Mouse (Mus musculus) spleen, adult 2 months (tissue): Measurements from ENCODE around the gene Pfdn4.

Experiments
- CTCF ChIP-seq: fragments of 200-500 bp; IDR thresholded peaks from 2 replicates; pipeline ENCODE4 v1.5.1; 2011; ENCODE audit warnings: mild to moderate bottlenecking, inconsistent platforms; ENCODE audit not compliant: insufficient read depth, insufficient read length, insufficient replicate concordance; ENCODE audit errors: extremely low read depth
- POLR2A ChIP-seq: fragments of 200-500 bp; IDR thresholded peaks from 2 replicates; pipeline ENCODE4 v1.6.1; 2011; ENCODE audit warnings: low read depth, low read length, inconsistent platforms

DNA sequence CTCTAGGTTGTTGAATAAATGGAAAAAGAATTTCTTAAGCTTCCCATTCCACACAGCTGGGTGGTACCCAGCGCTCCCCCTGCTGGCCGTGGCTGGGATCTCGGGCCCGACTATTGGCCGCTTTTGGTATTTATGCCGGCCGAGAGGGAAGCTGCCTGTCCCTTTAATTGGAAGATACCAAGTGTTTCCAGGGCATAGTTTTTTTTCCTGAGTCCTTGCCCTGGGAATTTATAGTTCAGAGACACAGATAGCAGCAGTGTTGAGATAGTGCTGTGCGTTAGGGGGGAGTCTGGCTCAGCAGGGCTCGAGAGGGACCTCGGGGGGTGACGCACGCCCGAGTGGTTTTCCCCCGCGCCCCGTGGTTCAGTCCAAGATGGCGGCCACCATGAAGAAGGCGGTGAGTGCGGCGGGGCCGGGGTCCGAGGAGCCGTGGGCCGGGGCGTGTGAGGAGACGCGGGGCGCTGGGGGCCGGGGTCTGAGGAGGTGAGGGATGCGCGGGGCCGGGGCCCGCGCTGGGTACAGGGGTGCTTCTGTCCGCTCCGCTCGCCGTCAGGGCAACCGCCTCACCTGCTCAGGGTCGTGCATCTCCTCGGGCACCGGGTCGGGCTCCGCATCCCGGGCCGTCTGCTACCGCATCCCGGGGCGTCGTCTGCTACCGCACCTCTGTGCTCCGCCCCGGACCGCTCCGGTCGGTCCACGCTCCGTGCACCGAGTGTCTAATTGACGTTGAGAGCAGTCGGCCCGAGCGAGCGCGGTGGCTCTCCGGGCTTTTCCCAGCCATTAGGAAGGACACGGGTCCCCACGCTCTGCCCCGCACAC lies 15.1 kb downstream of the Pfdn4 start:
- TF ChIP-seq POLR2A (peak; percentile 20; the same call in 1 of the 2 replicates), CTCF (peak; percentile 98)
